Mouse (Mus musculus) adrenal gland, postnatal 25 days (tissue): ENCODE data around the gene Atg4c. TPM values are rescaled to one million over a fixed set of nuclear protein-coding genes. Genes with fewer than 3 reads are reported as not detected.
A peak's percentile ranks its signal among the peaks of the same experiment; 100 is the strongest.

Source experiments
- DNase-seq: peaks from one replicate; pipeline ENCODE4 v3.0.0; 2021; ENCODE audit warnings: mixed read lengths
- total RNA-seq: library from RNA; stranded (reverse); gene quantifications from 2 replicates; pipeline ENCODE4 v1.2.3, GENCODE M21; 2021

The Atg4c gene
- total RNA-seq, 1 experiment from 2014 or later = 17.3 TPM

DNA sequence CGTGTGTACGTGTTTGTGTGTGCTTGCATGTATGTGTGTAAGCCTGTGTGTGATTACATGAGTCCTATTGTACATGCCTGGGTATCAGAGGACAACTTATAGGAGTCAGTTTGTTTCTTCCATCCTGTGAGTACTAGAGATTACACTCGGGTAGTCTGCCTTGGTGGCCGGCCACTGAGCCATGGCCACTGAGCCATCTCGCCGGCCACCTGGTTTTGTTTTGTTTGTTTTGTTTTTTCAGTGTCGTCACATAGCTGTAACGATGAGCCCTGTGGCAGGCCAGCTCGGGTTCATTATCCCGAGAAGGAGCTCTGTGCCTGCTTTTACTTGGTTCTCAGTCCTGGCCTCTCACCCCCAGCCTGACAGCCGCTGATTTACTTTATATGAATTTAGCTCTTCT, 69.9 kb downstream of the Atg4c start:
- no peak for DNase-seq

DNA sequence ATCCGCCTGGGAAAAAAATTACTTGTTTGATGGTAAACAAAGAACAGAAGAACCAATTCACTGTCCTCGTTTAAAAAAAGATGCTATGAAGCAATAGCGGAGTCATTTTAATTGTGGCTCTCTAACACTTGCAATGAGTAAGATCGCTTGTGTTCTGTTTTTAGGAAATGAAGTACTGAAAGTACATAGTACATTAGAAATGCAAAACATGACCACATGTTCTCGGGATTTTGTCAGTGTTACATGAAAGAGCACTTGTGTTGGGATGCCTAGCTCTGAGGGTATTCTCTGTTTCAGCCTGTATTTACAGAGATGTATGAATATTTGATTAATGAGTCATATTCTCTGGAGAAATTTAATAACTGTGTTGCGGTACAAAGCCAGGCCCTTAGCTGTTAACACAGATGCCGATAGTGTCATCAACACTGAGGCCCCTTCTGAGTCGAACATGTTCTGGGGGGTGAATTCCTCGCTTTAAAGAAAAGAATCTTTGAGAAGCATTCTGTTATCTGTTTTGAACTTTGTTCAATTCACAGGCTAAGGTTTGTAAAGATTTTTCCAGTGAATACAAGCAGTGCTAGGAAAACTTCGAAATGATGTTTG, 73.2 kb downstream of the Atg4c start:
- no peak for DNase-seq

DNA sequence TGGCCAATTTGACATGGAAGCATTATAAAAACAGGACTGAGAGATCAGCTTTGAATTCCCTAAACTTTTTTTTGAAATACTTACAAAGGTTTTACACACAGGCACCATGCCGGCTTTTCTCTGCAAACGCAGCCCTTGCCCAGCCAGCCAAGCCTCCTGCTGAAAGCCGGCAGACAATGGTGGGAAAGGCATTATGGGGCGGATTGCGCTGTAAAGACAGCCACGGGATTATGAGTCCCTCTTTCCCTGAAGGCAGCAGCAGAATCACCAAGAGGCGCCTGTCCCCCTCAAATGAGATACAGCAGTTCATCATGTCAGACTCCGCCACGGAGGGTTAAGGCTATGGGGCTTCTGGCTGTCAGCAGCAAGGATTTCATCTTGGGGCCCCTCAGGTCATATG, 79.1 kb downstream of the Atg4c start:
- no peak for DNase-seq

DNA sequence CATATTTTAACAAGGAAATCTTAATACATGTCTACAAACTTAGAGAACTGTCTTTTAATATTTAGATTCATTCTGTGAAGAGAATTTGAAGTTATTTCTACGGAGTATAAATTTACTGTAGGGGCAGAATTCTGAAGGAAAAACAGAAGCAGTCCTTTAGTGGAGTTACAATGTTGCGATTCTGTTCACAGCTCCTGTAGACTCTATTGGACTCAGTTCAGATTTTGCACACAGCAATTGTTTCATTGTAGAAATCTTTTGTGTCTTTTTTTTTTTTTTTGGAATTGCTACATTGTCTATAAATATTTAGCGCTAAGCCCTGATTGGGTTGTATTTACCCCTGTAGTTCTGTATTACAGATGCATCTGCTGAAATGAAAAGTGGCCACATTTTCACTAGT, 79.7 kb downstream of the Atg4c start:
- DNase-seq = no peak

DNA sequence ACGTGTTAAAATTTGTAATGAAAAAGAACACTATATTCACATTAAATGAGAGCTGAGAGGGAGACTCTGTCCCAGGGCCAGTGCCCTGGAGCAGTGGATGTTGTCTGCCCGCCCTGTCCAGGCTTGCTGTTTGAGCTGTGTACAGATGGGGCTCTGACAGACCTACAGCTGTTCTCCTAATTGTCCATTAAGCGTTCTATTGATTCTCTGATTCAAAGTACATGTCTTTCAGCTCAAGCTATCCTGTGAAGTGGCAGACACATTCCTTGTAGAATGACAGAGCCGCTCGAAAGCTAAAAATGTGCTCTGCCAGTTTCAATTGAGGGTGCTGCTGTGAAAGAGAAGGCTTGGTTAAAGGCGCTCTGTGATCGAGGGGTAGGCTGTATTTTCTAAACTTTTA, 80.2 kb downstream of the Atg4c start:
- DNase-seq = no peak

DNA sequence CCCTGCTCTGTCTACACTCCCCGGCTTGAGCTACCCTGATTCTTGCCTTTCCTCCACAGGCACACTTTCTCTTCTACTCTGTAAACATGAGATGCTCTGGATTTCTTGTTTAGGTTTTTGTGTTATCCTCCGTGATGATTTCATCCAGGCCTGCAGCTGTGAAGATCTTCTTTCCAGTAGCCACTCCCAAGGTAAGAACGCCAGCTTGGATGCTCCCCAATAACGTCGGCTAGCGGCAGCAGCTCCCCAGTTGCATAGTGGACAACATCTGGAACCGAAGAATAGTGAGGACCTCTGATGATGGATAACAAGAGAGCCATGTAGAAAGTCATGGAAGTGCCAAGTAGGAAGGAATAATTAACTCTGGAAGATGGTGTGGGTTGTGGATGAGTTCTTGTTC, 85.1 kb downstream of the Atg4c start:
- no peak for DNase-seq

DNA sequence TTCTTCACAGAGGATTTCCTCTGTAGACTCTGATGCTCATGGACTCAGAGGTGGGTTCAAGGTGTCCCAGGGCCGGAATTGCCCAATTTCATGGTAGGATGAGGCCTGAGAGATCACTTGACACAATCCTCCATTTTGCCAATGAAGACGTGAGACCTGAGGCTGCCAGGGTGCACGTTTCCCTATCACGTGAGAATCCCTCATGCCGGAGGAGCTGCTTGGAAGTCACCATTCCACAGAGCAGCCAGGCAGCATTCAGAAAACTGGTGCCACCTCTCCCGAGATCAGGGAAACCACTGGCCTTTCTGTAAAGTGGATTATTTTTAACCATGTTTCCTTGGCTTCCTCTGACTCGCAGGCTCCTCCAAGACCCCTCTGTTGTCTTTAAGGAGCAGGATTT, 88.0 kb downstream of the Atg4c start:
- no peak for DNase-seq

DNA sequence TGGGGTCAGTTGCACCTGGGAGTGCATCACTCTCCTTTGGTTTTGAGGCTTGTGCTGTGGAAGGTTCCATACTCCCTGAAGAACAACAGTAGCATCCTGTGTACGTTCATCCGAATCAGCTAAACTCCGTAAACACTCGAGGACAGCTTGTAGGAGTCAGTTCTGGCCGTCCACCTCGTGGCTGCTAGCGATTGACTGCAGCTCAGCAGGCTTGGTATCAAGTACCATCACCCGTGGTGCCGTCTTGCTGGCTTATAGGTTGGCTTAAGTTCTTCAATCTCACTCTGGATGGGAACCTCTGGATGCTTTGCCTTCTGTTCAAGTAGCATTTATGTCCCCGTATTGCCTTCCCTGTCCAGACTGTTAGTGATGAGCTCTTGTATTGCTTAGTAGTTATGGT, 95.6 kb downstream of the Atg4c start:
- no peak for DNase-seq

DNA sequence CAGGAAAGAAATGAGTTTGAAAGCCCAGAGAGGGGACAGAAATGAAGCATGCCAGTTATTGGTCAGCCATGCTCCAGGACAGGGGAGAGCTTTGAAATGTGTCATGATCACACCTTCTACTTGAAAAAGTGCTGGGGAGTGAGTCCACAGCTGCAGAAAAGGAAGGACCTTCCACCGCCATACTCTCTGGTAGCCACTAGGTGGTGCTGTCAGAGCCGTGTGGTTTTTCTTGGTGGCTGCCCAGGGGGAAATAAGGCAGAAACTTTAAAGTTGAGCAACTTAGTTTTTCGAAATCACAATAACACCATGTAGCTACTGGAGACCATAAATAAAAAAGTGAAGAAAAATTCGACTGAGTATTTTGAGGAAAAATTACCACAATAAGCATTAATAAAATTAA, 104.9 kb downstream of the Atg4c start:
- peak; percentile 30 for DNase-seq

DNA sequence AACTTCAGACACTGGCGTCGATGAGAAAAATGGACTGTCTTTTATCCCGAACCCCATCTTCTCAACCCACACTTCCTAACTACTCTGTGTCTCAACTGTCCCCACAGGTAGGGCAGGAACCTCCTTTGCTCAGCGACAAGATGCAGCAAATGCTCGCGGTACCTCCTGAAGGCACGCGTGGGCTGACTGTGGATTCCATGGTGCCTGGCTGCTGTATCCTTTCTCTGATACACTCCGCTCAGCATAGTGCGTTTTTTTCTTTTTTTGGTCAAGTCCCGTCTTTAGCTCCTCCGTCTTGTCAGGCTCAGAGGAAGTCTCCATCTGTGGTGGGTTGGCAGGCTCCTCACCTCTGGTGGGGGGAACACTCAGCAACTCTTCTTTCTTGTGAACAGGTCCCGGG, 111.1 kb downstream of the Atg4c start:
- DNase-seq = no peak

Other genes starting within 250 kb of the Atg4c start
- gene Angptl3, start 163.0 kb upstream of the Atg4c start, total RNA-seq = 0.39 and 5.4 TPM in 2 replicates
- gene Dock7, start 73.0 kb upstream of the Atg4c start, total RNA-seq = 57.2 and 74.6 TPM in 2 replicates
- 0.46 TPM in 1 of 2 replicates, not detected in the other for gene Gm12689, start 102.0 kb downstream of the Atg4c start, total RNA-seq